Mouse (Mus musculus): ENCODE measurements around the gene Pigs.

The Pigs gene

DNA sequence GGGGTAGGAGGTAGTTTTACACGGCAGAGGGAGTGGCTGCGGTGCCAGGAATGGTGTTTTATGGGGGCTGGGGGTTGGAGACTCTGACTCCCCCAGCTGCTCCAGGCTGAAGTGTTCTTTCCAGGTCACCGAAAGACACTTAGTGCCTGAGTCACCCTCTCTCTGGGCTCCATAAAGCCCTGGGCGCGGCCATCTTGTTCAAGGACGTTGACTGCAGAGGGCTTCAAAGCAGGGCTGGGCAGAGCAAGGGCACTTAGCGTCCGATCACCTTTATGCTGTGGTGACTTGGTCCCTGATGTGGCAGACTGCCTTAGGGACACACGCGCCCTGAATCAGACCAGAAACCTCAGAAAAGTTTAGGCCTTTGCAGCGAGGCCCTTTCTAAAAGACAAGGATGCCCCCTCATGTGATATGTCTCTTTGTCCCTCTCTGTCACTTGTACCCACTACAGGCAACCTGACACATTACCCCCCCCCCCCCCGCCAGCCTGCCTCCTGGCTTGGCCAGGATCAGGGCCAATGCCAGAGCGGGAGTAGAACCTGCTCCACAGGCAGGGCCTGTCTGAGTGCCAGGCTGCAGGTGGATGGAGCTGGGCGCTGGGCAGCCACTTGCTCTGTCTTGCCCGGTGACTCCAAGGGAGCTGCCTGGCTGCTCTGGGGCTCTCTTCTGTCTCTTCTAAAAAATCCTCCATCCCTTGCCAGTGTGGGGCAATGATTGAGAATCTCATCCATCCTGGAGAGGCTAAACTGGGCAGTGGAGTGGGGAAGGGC lies 39.4 kb downstream of the Pigs start:
- DNase-seq: no peak

- DNase-seq: no peak
These were observed 42.2 kb downstream of the Pigs start for GRCm38 (mm10) chr11:78370389-78370788.

DNA sequence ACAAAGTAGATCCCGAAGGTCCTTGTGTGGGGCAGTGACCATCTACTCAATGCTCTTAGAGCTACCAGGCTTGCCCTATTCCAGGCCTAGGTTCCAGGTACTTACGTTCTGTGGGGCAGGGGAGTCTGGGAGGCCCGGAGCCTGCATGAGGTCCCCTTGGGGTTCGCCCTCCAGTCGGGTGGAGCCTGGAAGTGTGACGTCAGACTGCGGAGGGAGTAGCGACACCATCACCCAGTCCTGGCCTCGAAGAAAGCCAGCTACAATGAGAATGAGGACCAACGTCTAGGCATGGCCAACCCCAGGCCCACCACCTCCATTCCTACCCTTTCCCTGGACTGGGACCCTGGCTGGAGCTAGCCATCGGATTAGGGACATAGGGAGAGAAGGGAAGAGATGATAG lies 43.5 kb downstream of the Pigs start:
- DNase-seq: no peak

DNA sequence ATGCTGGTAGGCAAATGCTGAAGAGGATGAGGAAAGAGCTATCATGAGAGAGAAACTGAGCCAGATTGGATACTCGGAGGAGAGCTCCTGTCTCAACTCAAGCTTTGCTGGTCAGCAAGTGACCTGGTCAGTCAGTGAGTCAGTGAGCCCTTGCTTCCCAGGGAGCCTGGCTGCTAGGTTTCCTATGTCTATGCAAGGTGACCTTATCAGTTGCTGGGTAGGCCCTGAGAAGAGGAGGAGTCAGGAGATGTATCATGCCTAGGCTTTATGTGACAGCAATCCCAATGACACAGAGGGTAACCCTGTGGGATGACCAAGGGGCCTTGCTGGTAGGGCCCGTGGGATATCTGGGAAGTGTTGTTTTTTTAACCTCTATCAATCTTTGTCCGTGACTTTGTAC lies 44.0 kb downstream of the Pigs start:
- no peak for DNase-seq

GRCm38 (mm10) chr11:78372610-78373009 lies 44.4 kb downstream of the Pigs start:
- DNase-seq: no peak

- no peak for DNase-seq
These were observed 45.9 kb downstream of the Pigs start for GRCm38 (mm10) chr11:78374147-78374546.

GRCm38 (mm10) chr11:78377549-78378159 lies 49.4 kb downstream of the Pigs start:
- no peak for DNase-seq

DNA sequence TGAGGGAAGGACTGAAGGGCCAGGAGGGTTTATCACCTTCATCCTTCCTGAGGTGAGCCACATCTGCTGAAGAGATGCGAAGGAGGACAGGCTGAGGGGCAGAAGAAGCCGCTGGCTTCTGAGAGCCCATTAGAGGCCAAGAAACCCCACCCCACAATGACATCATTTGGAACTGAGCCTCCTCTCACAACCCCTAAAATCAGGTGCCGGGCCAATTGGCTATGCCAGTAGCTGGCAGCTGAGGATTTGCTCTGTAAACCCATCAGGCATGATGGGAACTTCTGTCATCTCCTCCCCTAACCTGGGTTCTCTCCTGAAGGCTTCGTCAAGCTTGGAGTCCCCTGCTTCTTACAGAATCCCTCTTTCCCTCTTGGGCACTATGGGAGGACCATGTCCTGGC lies 52.1 kb downstream of the Pigs start:
- no peak for DNase-seq

- DNase-seq: no peak
These were observed 52.8 kb downstream of the Pigs start for GRCm38 (mm10) chr11:78380996-78381395.

DNA sequence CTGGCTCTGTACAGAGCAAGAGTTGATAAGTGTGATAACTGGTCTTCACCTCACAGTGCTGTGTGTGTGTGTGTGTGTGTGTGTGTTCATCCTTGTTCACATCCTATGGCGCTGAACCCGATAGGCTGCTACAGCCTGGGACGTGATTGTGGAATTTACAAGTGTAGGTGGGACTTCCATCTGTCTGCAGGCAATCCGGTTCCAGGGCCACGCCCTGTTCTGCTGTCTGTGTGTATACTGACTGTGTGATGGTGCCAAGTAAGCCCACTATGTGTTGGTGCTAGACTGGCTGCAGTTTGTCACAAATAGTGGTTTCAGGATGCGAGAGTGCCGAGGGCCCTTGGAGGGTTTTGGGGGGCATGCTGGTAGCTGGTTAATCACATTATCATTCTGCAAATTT lies 54.1 kb downstream of the Pigs start:
- no peak for DNase-seq

GRCm38 (mm10) chr11:78382701-78383100 lies 54.5 kb downstream of the Pigs start:
- no peak for DNase-seq

- DNase-seq: no peak
These were observed 57.6 kb downstream of the Pigs start for GRCm38 (mm10) chr11:78385776-78386175.

GRCm38 (mm10) chr11:78386508-78387043 lies 58.4 kb downstream of the Pigs start, which contains the start of gene Foxn1:
TSS of gene Foxn1 (minus strand) at chr11:78386558.
- DNase-seq: no peak

Measured in embryo, embryonic 11 days (tissue).